Mouse (Mus musculus) kidney, postnatal 10 days (tissue): Measurements from ENCODE around the gene Pcsk7.

Experiments
- DNase-seq: peaks from one replicate; pipeline ENCODE4 v3.0.0; 2021; ENCODE audit warnings: mixed read lengths

Gene Pcsk7

GRCm38 (mm10) chr9:45906355-45907077, at the start of gene Pcsk7, which contains the start of gene Rnf214:
Gene Pcsk7 (plus strand): TSS chr9:45906497.
Gene Rnf214 (minus strand): TSS chr9:45906911.
- peak; percentile 96 for DNase-seq

GRCm38 (mm10) chr9:45859364-45859763, 46.9 kb upstream of the Pcsk7 start:
- no peak for DNase-seq

GRCm38 (mm10) chr9:45861813-45862212, 44.5 kb upstream of the Pcsk7 start:
- DNase-seq = peak; percentile 48

GRCm38 (mm10) chr9:45869181-45869580, 37.1 kb upstream of the Pcsk7 start:
- no peak for DNase-seq

- DNase-seq = no peak
Measured at GRCm38 (mm10) chr9:45870265-45870664, 36.0 kb upstream of the Pcsk7 start.

GRCm38 (mm10) chr9:45877928-45878327, 28.4 kb upstream of the Pcsk7 start:
- DNase-seq = peak; percentile 69

GRCm38 (mm10) chr9:45893681-45894080, 12.6 kb upstream of the Pcsk7 start:
- no peak for DNase-seq

- no peak for DNase-seq
Measured at GRCm38 (mm10) chr9:45905196-45905595, 1.1 kb upstream of the Pcsk7 start.

- DNase-seq = peak; percentile 66
Measured at GRCm38 (mm10) chr9:45905811-45906237, 473 bp upstream of the Pcsk7 start.

GRCm38 (mm10) chr9:45907078-45907428, 756 bp downstream of the Pcsk7 start:
- DNase-seq = no peak

- DNase-seq = no peak
Measured at GRCm38 (mm10) chr9:45910995-45911394, 4.7 kb downstream of the Pcsk7 start.

GRCm38 (mm10) chr9:45911673-45912072, 5.4 kb downstream of the Pcsk7 start:
- DNase-seq = peak; percentile 83

GRCm38 (mm10) chr9:45915659-45916058, 9.4 kb downstream of the Pcsk7 start:
- DNase-seq = no peak

GRCm38 (mm10) chr9:45917041-45917934, 11.0 kb downstream of the Pcsk7 start:
- peak; percentile 78 for DNase-seq

GRCm38 (mm10) chr9:45919895-45920294, 13.6 kb downstream of the Pcsk7 start:
- peak; percentile 38 for DNase-seq

GRCm38 (mm10) chr9:45929285-45929684, 23.0 kb downstream of the Pcsk7 start:
- DNase-seq = no peak

GRCm38 (mm10) chr9:45931958-45932357, 25.7 kb downstream of the Pcsk7 start:
- DNase-seq = peak; percentile 62

GRCm38 (mm10) chr9:45932571-45933415, 26.5 kb downstream of the Pcsk7 start:
- no peak for DNase-seq

- peak; percentile 80 for DNase-seq
Measured at GRCm38 (mm10) chr9:45935628-45936210, 29.4 kb downstream of the Pcsk7 start, which contains the start of gene Tagln. Gene Tagln (minus strand): TSS chr9:45936058.

- peak; percentile 86 for DNase-seq
Measured at GRCm38 (mm10) chr9:45936883-45937282, 30.6 kb downstream of the Pcsk7 start.

- no peak for DNase-seq
Measured at GRCm38 (mm10) chr9:45938088-45938487, 31.8 kb downstream of the Pcsk7 start.

- no peak for DNase-seq
Measured at GRCm38 (mm10) chr9:45938952-45939637, 32.8 kb downstream of the Pcsk7 start.
